Mouse (Mus musculus): ENCODE measurements around the gene Mrps21. TPM values are rescaled to one million over a fixed set of nuclear protein-coding genes. Genes with fewer than 3 reads are reported as not detected.
A peak's percentile ranks its signal among the peaks of the same experiment; 100 is the strongest.
"Not testable (repeated sequence)": the region's sequence is repeated elsewhere in the genome, so short reads cannot be mapped to it uniquely, and the experiment has no call there.

Mrps21 gene
- polyA plus RNA-seq, 1 experiment from 2014 or later: 293 TPM

GRCm38 (mm10) chr3:95903753-95904502, 32.6 kb upstream of the Mrps21 start:
- Histone ChIP-seq H3K27me3 (ENCODE audit: control insufficient read depth, insufficient read depth, low read length) (peaks cover 20% of the 10 kb centered on the region; the same call in 1 of the 2 replicates), H3K36me3 (replicated peaks; ENCODE audit: control insufficient read depth, insufficient read depth) (no peaks in the 10 kb centered on the region), H3K4me3 (replicated peaks; ENCODE audit: low read length) (peak overlapping the region; percentile 27), H3K9ac (peak overlapping the region; percentile 38; the same call in 1 of the 2 replicates), H3K4me2 (replicated peaks) (peak overlapping the region; percentile 62), H3K27ac (no peak overlapping the region), H3K4me1 (replicated peaks; ENCODE audit: control insufficient read depth, insufficient read depth, low read length) (peaks cover 21% of the 10 kb centered on the region), H3K9me3 (ENCODE audit: control insufficient read depth, low read length) (no peaks in the 10 kb centered on the region)
- under 1% methylated on average over 15 of the region's 15 CpGs for WGBS
- no peak for DNase-seq (ENCODE audit: low spot score)
- no peak for ATAC-seq (ENCODE audit: low FRiP score)

GRCm38 (mm10) chr3:95902643-95903042, 31.3 kb upstream of the Mrps21 start:
- 39% methylated on average over 5 of the region's 6 CpGs for WGBS
- H3K27me3 ChIP-seq (ENCODE audit: control insufficient read depth, insufficient read depth, low read length): peaks cover 20% of the 10 kb centered on the region; the same call in 1 of the 2 replicates
- peaks cover 21% of the 10 kb centered on the region for H3K4me1 ChIP-seq (replicated peaks; ENCODE audit: control insufficient read depth, insufficient read depth, low read length)
- no peak overlapping the region for H3K27ac ChIP-seq
- H3K36me3 ChIP-seq (replicated peaks; ENCODE audit: control insufficient read depth, insufficient read depth): no peaks in the 10 kb centered on the region; the same call in 1 of the 2 replicates
- no peak overlapping the region for H3K9ac ChIP-seq
- H3K9me3 ChIP-seq (ENCODE audit: control insufficient read depth, low read length): no peaks in the 10 kb centered on the region
- H3K4me3 ChIP-seq (replicated peaks; ENCODE audit: low read length): no peak overlapping the region
- ATAC-seq (ENCODE audit: low FRiP score) (no peak), DNase-seq (ENCODE audit: low spot score) (no peak)
- H3K4me2 ChIP-seq (replicated peaks): no peak overlapping the region

- Histone ChIP-seq H3K9me3 (ENCODE audit: control insufficient read depth, low read length) (no peaks in the 10 kb centered on the region), H3K4me1 (replicated peaks; ENCODE audit: control insufficient read depth, insufficient read depth, low read length) (peaks cover 21% of the 10 kb centered on the region), H3K27me3 (ENCODE audit: control insufficient read depth, insufficient read depth, low read length) (peaks cover 16% of the 10 kb centered on the region; the same call in 1 of the 2 replicates), H3K4me2 (replicated peaks) (no peak overlapping the region), H3K4me3 (replicated peaks; ENCODE audit: low read length) (no peak overlapping the region), H3K27ac (no peak overlapping the region), H3K9ac (no peak overlapping the region), H3K36me3 (replicated peaks; ENCODE audit: control insufficient read depth, insufficient read depth) (no peaks in the 10 kb centered on the region; the same call in 1 of the 2 replicates)
- ATAC-seq (ENCODE audit: low FRiP score) (no peak), DNase-seq (ENCODE audit: low spot score) (no peak)
Measured at GRCm38 (mm10) chr3:95902373-95902625, 31.0 kb upstream of the Mrps21 start.

- no peak overlapping the region for H3K4me3 ChIP-seq (replicated peaks; ENCODE audit: low read length)
- H3K4me2 ChIP-seq (replicated peaks): no peak overlapping the region
- ATAC-seq (ENCODE audit: low FRiP score) (no peak), DNase-seq (ENCODE audit: low spot score) (no peak)
- H3K4me1 ChIP-seq (replicated peaks; ENCODE audit: control insufficient read depth, insufficient read depth, low read length): peaks cover 21% of the 10 kb centered on the region
- no peaks in the 10 kb centered on the region; the same call in 1 of the 2 replicates for H3K36me3 ChIP-seq (replicated peaks; ENCODE audit: control insufficient read depth, insufficient read depth)
- H3K9ac ChIP-seq: no peak overlapping the region
- H3K27ac ChIP-seq: no peak overlapping the region
- H3K27me3 ChIP-seq (ENCODE audit: control insufficient read depth, insufficient read depth, low read length): peaks cover 14% of the 10 kb centered on the region; the same call in 1 of the 2 replicates
- 76% methylated on average over 9 of the region's 9 CpGs for WGBS
- H3K9me3 ChIP-seq (ENCODE audit: control insufficient read depth, low read length): no peaks in the 10 kb centered on the region
Measured at GRCm38 (mm10) chr3:95901616-95902372, 30.5 kb upstream of the Mrps21 start.

- H3K27ac ChIP-seq: no peak overlapping the region
- peaks cover 5% of the 10 kb centered on the region; the same call in 1 of the 2 replicates for H3K36me3 ChIP-seq (replicated peaks; ENCODE audit: control insufficient read depth, insufficient read depth)
- ATAC-seq (ENCODE audit: low FRiP score): no peak
- WGBS: 84% methylated on average over 13 of the region's 13 CpGs
- H3K4me2 ChIP-seq (replicated peaks): no peak overlapping the region
- H3K4me1 ChIP-seq (replicated peaks; ENCODE audit: control insufficient read depth, insufficient read depth, low read length): peaks cover 10% of the 10 kb centered on the region
- no peak overlapping the region for H3K4me3 ChIP-seq (replicated peaks; ENCODE audit: low read length)
- H3K9me3 ChIP-seq (ENCODE audit: control insufficient read depth, low read length): no peaks in the 10 kb centered on the region
- no peak for DNase-seq (ENCODE audit: low spot score)
- no peak overlapping the region for H3K9ac ChIP-seq
- 0 out of 2 replicates have a peak, but pooled peaks cover 6% of the 10 kb centered on the region for H3K27me3 ChIP-seq (ENCODE audit: control insufficient read depth, insufficient read depth, low read length)
Measured at GRCm38 (mm10) chr3:95899800-95900524, 28.6 kb upstream of the Mrps21 start.

- peak overlapping the region; percentile 93; the same call in 1 of the 2 replicates for H3K4me2 ChIP-seq (replicated peaks)
- WGBS: 89% methylated on average over 7 of the region's 7 CpGs
Measured at GRCm38 (mm10) chr3:95895501-95895900, 24.2 kb upstream of the Mrps21 start.

GRCm38 (mm10) chr3:95894317-95895160, 23.2 kb upstream of the Mrps21 start:
- DNase-seq (ENCODE audit: low spot score): no peak
- Histone ChIP-seq H3K4me2 (replicated peaks) (peak overlapping the region; percentile 93), H3K4me3 (replicated peaks; ENCODE audit: low read length) (peak overlapping the region; percentile 73), H3K27me3 (ENCODE audit: control insufficient read depth, insufficient read depth, low read length) (no peaks in the 10 kb centered on the region), H3K27ac (peak overlapping the region; percentile 71; the same call in 1 of the 2 replicates), H3K36me3 (replicated peaks; ENCODE audit: control insufficient read depth, insufficient read depth) (peaks cover 5% of the 10 kb centered on the region; the same call in 1 of the 2 replicates), H3K9ac (peak overlapping the region; percentile 88), H3K4me1 (replicated peaks; ENCODE audit: control insufficient read depth, insufficient read depth, low read length) (peaks cover 8% of the 10 kb centered on the region; the same call in 1 of the 2 replicates), H3K9me3 (ENCODE audit: control insufficient read depth, low read length) (no peaks in the 10 kb centered on the region)
- ATAC-seq (ENCODE audit: low FRiP score): no peak
- WGBS: 16% methylated on average over 16 of the region's 16 CpGs

More at GRCm38 (mm10) chr3:95895501-95895900, 24.2 kb upstream of the Mrps21 start:
- H3K27me3 ChIP-seq (ENCODE audit: control insufficient read depth, insufficient read depth, low read length); ATAC-seq (ENCODE audit: low FRiP score); H3K4me1 ChIP-seq (replicated peaks; ENCODE audit: control insufficient read depth, insufficient read depth, low read length); H3K9me3 ChIP-seq (ENCODE audit: control insufficient read depth, low read length); H3K4me3 ChIP-seq (replicated peaks; ENCODE audit: low read length); H3K9ac ChIP-seq; H3K36me3 ChIP-seq (replicated peaks; ENCODE audit: control insufficient read depth, insufficient read depth); DNase-seq (ENCODE audit: low spot score); H3K27ac ChIP-seq: not testable (repeated sequence)

- Histone ChIP-seq H3K9ac (peak within 1 kb of the TSS; percentile 88), H3K27ac (peak within 1 kb of the TSS; percentile 71), H3K4me2 (replicated peaks) (peak within 1 kb of the TSS; percentile 93), H3K4me3 (replicated peaks; ENCODE audit: low read length) (peak within 1 kb of the TSS; percentile 73)
- WGBS: under 1% methylated on average over 24 of the region's 43 CpGs
- not testable (repeated sequence) for H3K4me1 ChIP-seq (replicated peaks; ENCODE audit: control insufficient read depth, insufficient read depth, low read length); H3K9me3 ChIP-seq (ENCODE audit: control insufficient read depth, low read length); H3K27me3 ChIP-seq (ENCODE audit: control insufficient read depth, insufficient read depth, low read length); H3K36me3 ChIP-seq (replicated peaks; ENCODE audit: control insufficient read depth, insufficient read depth)
- DNase-seq (ENCODE audit: low spot score) (peak; percentile 92), ATAC-seq (ENCODE audit: low FRiP score) (peak; percentile 98)
Measured at GRCm38 (mm10) chr3:95893606-95894316, 22.4 kb upstream of the Mrps21 start, which contains the start of gene Aph1a. TSS of gene Aph1a (plus strand) at chr3:95893969.

All from hindbrain, embryonic 14.5 days (tissue).